Mouse (Mus musculus): Measurements from ENCODE around the gene Ubqln4. TPM values are rescaled to one million over a fixed set of nuclear protein-coding genes. Genes with fewer than 3 reads are reported as not detected.

Ubqln4 gene
- polyA plus RNA-seq, 1 experiment from 2014 or later: 62.2 TPM

DNA sequence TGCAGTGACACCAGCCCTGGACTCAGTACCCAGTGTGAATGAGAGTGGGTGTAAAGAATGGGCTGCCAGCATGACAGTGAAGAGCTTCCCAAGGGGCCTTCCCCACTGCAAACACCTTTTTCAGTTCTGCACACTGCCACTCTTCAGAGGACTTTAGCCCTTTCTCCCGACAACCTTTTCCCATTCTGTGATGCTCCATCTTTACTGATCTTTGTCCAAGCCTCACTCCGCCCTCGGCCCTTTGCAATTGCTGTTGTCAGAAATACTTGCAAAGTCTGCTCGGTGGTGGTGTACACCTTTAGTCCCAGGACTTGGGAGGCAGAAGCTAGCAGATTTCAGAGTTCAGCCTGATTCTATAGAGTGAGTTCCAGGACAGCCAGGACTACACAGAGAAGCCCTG, 2.0 kb upstream of the Ubqln4 start:
- H3K27me3 ChIP-seq (ENCODE audit: insufficient read depth, poor library complexity, severe bottlenecking): no peaks in the 10 kb centered on the region

DNA sequence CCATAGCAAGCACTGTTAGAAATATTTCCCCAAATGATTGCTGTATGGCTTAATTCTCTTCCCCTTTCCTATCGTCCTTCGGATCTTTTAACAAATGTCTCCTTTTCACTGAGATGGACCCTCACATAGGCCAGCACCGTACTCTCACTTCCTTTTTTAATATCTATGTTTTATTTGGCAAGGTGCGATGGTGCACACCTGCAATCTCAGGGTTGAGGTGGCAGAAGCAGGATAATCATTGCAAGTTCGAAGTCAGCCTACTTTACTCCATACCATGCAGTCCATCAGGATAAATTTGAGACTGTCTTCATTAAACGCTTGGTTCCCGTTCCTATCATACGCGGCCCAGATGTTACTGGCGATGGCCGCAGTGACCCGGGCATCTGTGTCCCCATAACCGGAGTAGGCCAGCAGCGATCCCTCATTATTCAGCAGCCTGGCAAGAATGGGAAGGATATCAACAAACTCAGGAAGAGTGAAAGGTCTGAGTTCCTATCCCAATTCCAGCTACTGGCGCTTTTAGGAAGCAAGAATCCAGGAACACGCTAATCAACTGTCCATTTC, 1.4 kb upstream of the Ubqln4 start:
- peak overlapping the region; percentile 98 for H3K27ac ChIP-seq
- H3K4me3 ChIP-seq: peak overlapping the region; percentile 94
- peaks cover 36% of the 10 kb centered on the region for H3K36me3 ChIP-seq
- no peak for DNase-seq (ENCODE audit: low spot score)
- peaks cover 44% of the 10 kb centered on the region for H3K4me1 ChIP-seq
- WGBS: 27% methylated on average over 16 of the region's 16 CpGs
- no peaks in the 10 kb centered on the region for H3K9me3 ChIP-seq
- H3K27me3 ChIP-seq (ENCODE audit: insufficient read depth, poor library complexity, severe bottlenecking): no peaks in the 10 kb centered on the region

More for the DNA sequence above, 2.0 kb upstream of the Ubqln4 start:
- 78% methylated on average over 4 of the region's 4 CpGs for WGBS
- peaks cover 44% of the 10 kb centered on the region for H3K4me1 ChIP-seq
- H3K36me3 ChIP-seq: peaks cover 30% of the 10 kb centered on the region
- H3K27ac ChIP-seq: no peak overlapping the region
- DNase-seq (ENCODE audit: low spot score): peak; percentile 64
- H3K9me3 ChIP-seq: no peaks in the 10 kb centered on the region
- peak overlapping the region; percentile 94; the same call in 1 of the 2 replicates for H3K4me3 ChIP-seq

DNA sequence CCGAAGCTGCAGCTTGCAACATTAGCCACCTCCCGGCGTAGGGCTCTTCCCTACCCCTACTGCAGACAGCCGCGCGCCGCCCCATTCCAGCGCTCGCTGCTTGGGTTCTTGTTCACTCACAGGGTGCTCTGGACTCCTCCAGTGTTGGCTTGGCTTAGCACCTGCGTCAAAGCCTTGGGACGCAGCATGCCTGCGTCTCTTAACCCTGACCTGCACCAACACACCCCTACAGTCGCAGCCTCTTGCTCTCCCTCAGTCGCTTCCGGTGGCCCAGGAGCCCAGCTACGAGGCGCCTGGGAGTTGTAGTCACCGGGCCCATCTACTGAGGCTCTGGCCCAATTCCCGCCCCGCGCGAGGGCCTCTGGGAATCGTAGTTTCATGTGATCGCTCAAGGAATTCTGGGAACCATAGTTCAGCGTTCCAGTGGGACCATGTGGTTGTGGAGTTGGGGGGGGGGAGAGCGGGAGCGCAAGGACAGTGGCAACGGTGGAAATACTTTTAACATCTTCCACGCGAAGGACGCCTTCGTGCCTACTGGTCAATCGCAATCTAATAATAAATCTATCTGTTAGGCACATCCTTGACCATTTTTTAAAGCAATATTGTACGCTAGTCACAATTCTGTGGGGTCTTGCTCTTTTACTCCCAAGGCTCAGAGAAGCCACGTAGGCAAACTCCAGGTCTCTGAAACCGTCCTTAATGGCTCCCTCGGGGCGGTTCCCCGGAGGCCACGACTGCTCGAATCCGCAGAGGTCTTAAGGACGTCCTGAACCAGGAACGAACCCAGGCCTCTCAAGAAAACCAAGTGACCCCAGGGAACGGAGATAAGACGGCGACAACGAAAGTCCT, 658 bp upstream of the Ubqln4 start, which contains the start of gene Lamtor2:
Gene Lamtor2, minus strand, starts transcription at position 399 of the 849 bp plus-strand sequence.
- peak within 1 kb of the TSS; percentile 98 for H3K27ac ChIP-seq
- H3K27me3 ChIP-seq (ENCODE audit: insufficient read depth, poor library complexity, severe bottlenecking): no peaks in the 10 kb centered on the region
- WGBS: under 1% methylated on average over 48 of the region's 48 CpGs
- H3K9me3 ChIP-seq: no peaks in the 10 kb centered on the region
- peak within 1 kb of the TSS; percentile 94 for H3K4me3 ChIP-seq
- peak; percentile 99 for DNase-seq (ENCODE audit: low spot score)
- peaks cover 43% of the 10 kb centered on the region for H3K4me1 ChIP-seq
- H3K36me3 ChIP-seq: peaks cover 44% of the 10 kb centered on the region

DNA sequence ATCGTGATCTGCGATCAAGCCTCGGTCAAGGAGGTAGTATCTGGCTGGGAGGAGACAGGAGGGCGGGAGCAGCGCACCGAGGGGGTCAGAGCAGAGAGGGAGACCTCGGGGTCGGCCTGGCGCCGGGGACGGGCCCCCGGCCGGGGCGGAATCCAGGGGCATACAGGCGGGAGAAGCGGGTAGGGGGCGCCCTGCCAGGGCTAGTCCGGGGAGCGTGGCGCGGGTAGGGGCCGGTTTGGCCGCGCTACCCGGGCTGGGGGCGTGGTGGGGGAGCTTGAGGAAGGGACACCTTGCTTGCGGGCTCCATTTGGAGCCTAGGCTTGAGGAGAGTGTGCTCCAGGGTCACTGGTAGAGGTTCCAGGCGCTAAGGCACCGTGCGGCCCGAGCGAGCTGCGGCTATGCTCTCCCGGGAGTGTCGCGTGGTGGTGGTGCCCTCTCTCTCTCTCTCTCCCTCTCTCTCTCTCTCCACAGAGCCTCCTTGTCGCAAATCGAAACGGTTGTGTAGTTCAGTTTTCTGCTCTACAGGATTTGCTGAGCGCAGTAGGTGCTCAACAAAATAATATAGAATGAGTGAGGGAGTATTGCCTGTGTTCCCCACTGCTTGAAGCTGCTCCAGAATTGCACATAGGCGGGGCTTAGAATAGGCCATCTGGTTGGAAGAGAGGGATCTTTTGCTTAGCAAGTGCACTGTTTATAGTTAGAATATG, 475 bp downstream of the Ubqln4 start:
- Histone ChIP-seq H3K27ac (peak overlapping the region; percentile 98), H3K9me3 (no peaks in the 10 kb centered on the region), H3K4me3 (peak overlapping the region; percentile 94), H3K4me1 (peaks cover 37% of the 10 kb centered on the region), H3K27me3 (ENCODE audit: insufficient read depth, poor library complexity, severe bottlenecking) (no peaks in the 10 kb centered on the region), H3K36me3 (peaks cover 51% of the 10 kb centered on the region)
- WGBS: under 1% methylated on average over 41 of the region's 41 CpGs
- DNase-seq (ENCODE audit: low spot score): peak; percentile 86

DNA sequence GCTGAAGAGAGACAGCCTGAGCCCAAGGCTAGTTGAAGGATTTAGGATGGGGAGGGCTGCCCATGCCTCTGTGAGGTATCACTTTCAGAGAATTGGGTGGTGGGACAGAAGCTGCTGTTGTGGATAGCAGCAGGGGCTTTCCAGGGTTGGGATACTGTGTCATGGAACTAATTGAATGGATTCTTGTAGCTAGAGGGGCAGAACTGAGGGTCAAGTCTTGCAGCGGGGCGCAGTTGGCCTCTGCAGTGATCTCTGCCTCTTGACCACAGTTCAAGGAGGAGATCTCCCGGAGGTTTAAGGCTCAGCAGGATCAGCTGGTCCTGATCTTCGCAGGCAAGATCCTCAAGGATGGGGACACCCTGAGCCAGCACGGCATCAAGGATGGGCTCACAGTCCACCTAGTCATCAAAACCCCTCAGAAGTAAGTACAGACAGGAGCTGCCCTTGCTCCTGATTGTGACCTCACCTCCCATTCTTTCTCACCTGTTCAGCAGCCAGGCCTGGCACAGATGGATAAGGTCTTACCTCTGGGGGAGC, 1.6 kb downstream of the Ubqln4 start:
- Histone ChIP-seq H3K27me3 (ENCODE audit: insufficient read depth, poor library complexity, severe bottlenecking) (no peaks in the 10 kb centered on the region), H3K36me3 (peaks cover 56% of the 10 kb centered on the region), H3K4me3 (peak overlapping the region; percentile 94; the same call in 1 of the 2 replicates)

DNA sequence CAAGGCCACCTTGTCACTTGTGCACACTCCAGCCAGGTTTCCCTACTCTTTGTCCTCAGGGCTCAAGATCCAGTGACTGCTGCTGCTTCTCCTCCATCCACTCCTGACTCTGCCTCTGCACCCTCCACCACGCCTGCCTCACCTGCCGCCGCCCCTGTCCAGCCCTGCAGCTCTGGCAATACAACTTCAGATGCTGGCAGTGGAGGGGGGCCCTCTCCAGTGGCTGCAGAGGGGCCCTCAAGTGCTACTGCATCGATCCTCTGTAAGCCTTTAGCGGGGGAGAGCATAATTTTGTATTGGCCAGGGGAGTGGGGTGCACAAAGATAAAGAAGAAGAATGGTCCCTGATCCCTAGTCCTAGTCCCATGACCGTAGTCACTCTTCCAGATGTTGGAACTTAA, 2.2 kb downstream of the Ubqln4 start:
- Histone ChIP-seq H3K4me1 (peaks cover 32% of the 10 kb centered on the region), H3K27ac (no peak overlapping the region), H3K27me3 (ENCODE audit: insufficient read depth, poor library complexity, severe bottlenecking) (no peaks in the 10 kb centered on the region), H3K36me3 (peaks cover 56% of the 10 kb centered on the region), H3K9me3 (no peaks in the 10 kb centered on the region), H3K4me3 (no peak overlapping the region)
- no peak for DNase-seq (ENCODE audit: low spot score)
- 93% methylated on average over 6 of the region's 6 CpGs for WGBS

More for the DNA sequence above, 1.6 kb downstream of the Ubqln4 start:
- Histone ChIP-seq H3K4me1 (peaks cover 34% of the 10 kb centered on the region), H3K9me3 (no peaks in the 10 kb centered on the region), H3K27ac (no peak overlapping the region)
- WGBS: 92% methylated on average over 5 of the region's 5 CpGs
- no peak for DNase-seq (ENCODE audit: low spot score)

DNA sequence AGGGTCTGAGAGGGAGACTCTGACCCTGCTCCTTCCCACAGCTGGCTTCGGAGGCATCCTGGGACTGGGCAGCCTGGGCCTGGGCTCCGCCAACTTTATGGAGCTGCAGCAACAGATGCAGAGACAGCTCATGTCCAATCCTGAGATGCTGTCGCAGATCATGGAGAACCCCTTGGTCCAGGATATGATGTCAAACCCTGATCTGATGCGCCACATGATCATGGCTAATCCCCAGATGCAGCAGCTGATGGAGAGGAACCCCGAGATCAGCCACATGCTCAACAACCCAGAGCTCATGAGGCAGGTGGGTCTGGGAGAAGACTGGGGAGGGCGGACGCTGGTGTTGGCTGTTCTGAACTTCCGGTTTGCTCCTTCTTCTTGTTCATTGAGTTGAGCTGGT, 3.1 kb downstream of the Ubqln4 start:
- peaks cover 27% of the 10 kb centered on the region for H3K4me1 ChIP-seq
- no peaks in the 10 kb centered on the region for H3K9me3 ChIP-seq
- H3K27me3 ChIP-seq (ENCODE audit: insufficient read depth, poor library complexity, severe bottlenecking): no peaks in the 10 kb centered on the region
- no peak overlapping the region for H3K4me3 ChIP-seq
- peaks cover 65% of the 10 kb centered on the region for H3K36me3 ChIP-seq
- H3K27ac ChIP-seq: no peak overlapping the region
- WGBS: 91% methylated on average over 8 of the region's 8 CpGs
- no peak for DNase-seq (ENCODE audit: low spot score)

DNA sequence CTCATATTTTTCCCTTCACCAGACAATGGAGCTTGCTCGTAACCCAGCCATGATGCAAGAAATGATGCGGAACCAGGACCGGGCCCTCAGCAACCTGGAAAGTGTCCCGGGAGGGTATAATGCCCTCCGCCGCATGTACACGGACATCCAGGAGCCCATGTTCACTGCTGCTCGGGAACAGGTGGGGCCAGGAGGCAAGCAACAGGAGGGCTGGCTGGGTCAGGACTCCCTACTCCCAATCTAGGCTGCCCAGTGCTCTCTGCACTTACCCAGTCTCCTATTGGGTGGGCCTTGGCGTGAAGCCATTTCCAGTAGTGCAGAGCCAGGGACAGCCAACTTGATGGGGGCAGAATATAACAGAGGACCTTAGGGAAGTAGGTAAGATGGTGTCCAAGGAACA, 6.0 kb downstream of the Ubqln4 start:
- Histone ChIP-seq H3K4me1 (peaks cover 11% of the 10 kb centered on the region), H3K36me3 (peaks cover 95% of the 10 kb centered on the region), H3K9me3 (no peaks in the 10 kb centered on the region), H3K4me3 (no peak overlapping the region), H3K27ac (no peak overlapping the region), H3K27me3 (ENCODE audit: insufficient read depth, poor library complexity, severe bottlenecking) (no peaks in the 10 kb centered on the region)
- DNase-seq (ENCODE audit: low spot score): no peak
- WGBS: 94% methylated on average over 9 of the region's 9 CpGs

DNA sequence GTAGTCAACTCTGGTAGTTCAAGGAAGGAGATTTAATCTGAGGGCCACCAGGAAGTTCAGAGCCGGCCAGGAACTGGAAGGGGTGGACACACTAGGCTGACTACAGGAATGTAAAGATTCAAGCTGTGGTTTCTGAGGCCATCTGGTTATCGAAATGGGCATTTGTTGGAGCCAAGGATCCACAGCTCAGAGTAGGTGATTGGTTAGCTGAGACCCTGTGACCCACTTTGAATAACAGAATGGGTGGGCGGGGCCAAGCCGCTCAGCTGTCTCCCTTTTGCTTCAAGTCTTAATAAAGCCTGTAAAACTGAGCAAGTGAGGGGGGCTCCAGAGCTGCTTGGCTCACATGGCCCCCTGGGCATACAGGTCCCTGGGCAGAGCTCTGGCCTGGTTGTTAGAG, 8.4 kb downstream of the Ubqln4 start:
- Histone ChIP-seq H3K4me1 (no peaks in the 10 kb centered on the region), H3K9me3 (no peaks in the 10 kb centered on the region), H3K27me3 (ENCODE audit: insufficient read depth, poor library complexity, severe bottlenecking) (no peaks in the 10 kb centered on the region), H3K4me3 (no peak overlapping the region), H3K36me3 (peaks cover 100% of the 10 kb centered on the region), H3K27ac (no peak overlapping the region)
- DNase-seq (ENCODE audit: low spot score): no peak
- 71% methylated on average over 4 of the region's 4 CpGs for WGBS

DNA sequence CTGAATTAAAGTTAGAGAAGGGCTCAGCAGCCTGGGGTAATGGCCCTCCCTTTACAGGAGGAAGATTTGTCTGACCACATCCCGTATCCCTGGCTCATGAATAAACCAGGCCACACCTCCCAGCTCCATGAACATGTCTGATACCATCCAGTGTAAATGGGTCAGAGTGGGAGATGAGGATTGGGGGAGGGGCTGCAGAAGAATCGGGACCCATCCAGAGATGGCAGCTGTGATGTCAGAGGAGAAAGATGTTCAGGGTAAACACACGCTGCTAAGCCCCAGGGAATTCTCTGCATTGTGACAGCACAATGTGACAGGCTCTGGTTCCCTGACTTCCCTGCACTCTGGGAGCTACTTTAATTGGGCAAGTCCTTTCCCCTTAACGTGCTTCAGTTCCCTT, 9.9 kb downstream of the Ubqln4 start:
- WGBS: 73% methylated on average over 4 of the region's 4 CpGs
- no peak for DNase-seq (ENCODE audit: low spot score)
- Histone ChIP-seq H3K36me3 (peaks cover 100% of the 10 kb centered on the region), H3K4me1 (no peaks in the 10 kb centered on the region), H3K27ac (no peak overlapping the region), H3K4me3 (no peak overlapping the region), H3K9me3 (no peaks in the 10 kb centered on the region), H3K27me3 (ENCODE audit: insufficient read depth, poor library complexity, severe bottlenecking) (no peaks in the 10 kb centered on the region)

DNA sequence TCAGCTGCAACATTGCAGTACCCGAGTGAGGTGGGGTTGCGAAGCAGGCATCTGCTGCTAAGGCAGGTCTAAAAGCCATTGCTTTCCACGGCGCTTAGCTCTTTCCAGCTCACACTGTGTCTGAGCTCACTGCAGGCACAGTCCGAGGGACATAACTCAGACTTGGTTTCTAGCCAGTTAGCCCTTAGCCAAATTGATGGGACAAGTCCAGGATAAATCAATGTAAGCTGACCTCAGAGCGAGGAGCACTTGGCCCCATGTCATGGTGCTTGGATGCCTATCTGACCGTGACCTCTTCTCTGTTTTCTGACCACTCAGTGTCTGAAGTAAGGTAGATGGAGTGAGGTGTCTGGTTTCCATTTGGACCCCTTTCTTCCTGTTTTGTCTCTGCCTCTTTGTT, 10.4 kb downstream of the Ubqln4 start:
- 89% methylated on average over 7 of the region's 7 CpGs for WGBS
- Histone ChIP-seq H3K27ac (no peak overlapping the region), H3K9me3 (no peaks in the 10 kb centered on the region), H3K27me3 (ENCODE audit: insufficient read depth, poor library complexity, severe bottlenecking) (no peaks in the 10 kb centered on the region), H3K4me3 (no peak overlapping the region), H3K4me1 (no peaks in the 10 kb centered on the region), H3K36me3 (peaks cover 100% of the 10 kb centered on the region)
- DNase-seq (ENCODE audit: low spot score): no peak

DNA sequence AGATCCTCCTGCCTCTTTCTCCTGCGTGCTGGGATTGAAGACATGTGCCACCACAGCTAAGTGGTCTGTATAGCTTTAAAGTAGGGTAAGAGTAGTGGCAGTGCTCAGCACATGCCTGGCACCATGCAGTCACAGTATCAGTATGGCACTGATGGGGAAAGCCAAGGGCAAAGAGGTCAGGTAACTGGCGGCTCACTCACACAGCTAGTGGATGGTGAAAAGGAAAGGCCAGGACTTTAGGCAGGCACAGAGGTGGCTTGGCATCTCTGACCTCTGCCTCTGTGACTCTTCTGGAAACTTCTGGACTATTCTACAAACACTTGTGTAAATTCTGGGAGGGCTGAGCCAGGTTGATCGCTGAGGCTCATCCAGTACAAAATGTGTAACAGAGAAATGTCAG, 12.6 kb downstream of the Ubqln4 start:
- peaks cover 95% of the 10 kb centered on the region for H3K36me3 ChIP-seq
- H3K9me3 ChIP-seq: no peaks in the 10 kb centered on the region
- WGBS: 87% methylated on average over 3 of the region's 3 CpGs
- DNase-seq (ENCODE audit: low spot score): no peak
- no peaks in the 10 kb centered on the region for H3K27me3 ChIP-seq (ENCODE audit: insufficient read depth, poor library complexity, severe bottlenecking)
- H3K4me3 ChIP-seq: no peak overlapping the region
- H3K4me1 ChIP-seq: no peaks in the 10 kb centered on the region
- 0 out of 2 replicates have a peak overlapping the region, but pooled peaks have one; percentile 25 for H3K27ac ChIP-seq

Data from heart, embryonic 10.5 days (tissue).